Mouse (Mus musculus): ENCODE measurements at regions not wholly inside any gene's neighbourhood (a gene's known extent, or its start where the extent isn't known, plus 50 kb on each side); places are given as distances from the start of the nearest gene placed in this dataset.

- TF ChIP-seq POLR2A (IDR thresholded peaks at IDR 0.05; ENCODE audit: insufficient read depth, low read depth, low read length): no peak
- TF ChIP-seq EP300 (IDR thresholded peaks at IDR 0.05; ENCODE audit: insufficient read depth, low read depth, low read length): no peak
- TF ChIP-seq CTCF (IDR thresholded peaks at IDR 0.05): no peak
- Histone ChIP-seq H3K36me3 (ENCODE audit: control insufficient read depth, insufficient read depth, low read length) (no peaks in the 10 kb centered on the region), H3K4me1 (ENCODE audit: control insufficient read depth, insufficient read depth, low read length) (no peaks in the 10 kb centered on the region), H3K79me2 (replicated peaks; ENCODE audit: control insufficient read depth, insufficient read depth, low read length) (no peaks in the 10 kb centered on the region), H3K9ac (ENCODE audit: low read depth, low read length) (no peak overlapping the region), H3K4me3 (no peak overlapping the region), H3K27ac (no peak overlapping the region), H3K27me3 (ENCODE audit: control insufficient read depth, insufficient read depth, low read length) (no peaks in the 10 kb centered on the region)
- WGBS: 36% methylated on average over 2 of the region's 2 CpGs
- DNase-seq: no peak
- intact Hi-C loops (cut with DNase I): no loop called here
Observed at GRCm38 (mm10) chr16:50907732-50908131, 316.8 kb upstream of the Ccdc54 start.

DNA sequence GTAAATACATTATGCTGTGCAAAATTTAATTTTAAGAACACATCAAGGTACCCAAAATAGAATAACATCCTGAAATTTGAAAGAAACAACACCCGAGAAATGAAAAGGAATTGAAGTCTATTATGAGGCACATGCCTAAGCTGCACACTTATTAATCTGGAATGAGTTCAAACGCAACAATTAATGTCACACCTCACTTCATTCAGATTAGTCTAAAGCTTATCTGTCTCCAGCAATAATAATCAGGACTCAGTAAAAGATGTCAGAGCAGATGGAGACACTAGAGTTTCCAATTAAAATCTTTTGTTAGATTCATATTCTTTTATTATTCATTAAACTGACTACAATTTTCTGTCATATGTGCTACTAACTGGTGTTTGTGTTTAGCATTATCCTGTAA is 308.2 kb upstream of the Ccdc54 start:
- 76% methylated on average over 2 of the region's 2 CpGs for WGBS
- no peaks in the 10 kb centered on the region for H3K79me2 ChIP-seq (replicated peaks; ENCODE audit: control insufficient read depth, insufficient read depth, low read length)
- H3K4me1 ChIP-seq (ENCODE audit: control insufficient read depth, insufficient read depth, low read length): no peaks in the 10 kb centered on the region
- intact Hi-C loops (cut with DNase I): no loop called here
- TF ChIP-seq POLR2A (IDR thresholded peaks at IDR 0.05; ENCODE audit: insufficient read depth, low read depth, low read length) (no peak), EP300 (IDR thresholded peaks at IDR 0.05; ENCODE audit: insufficient read depth, low read depth, low read length) (no peak), CTCF (IDR thresholded peaks at IDR 0.05) (no peak)
- H3K4me3 ChIP-seq: no peak overlapping the region
- no peak overlapping the region for H3K27ac ChIP-seq
- H3K27me3 ChIP-seq (ENCODE audit: control insufficient read depth, insufficient read depth, low read length): no peaks in the 10 kb centered on the region
- no peak overlapping the region for H3K9ac ChIP-seq (ENCODE audit: low read depth, low read length)
- H3K36me3 ChIP-seq (ENCODE audit: control insufficient read depth, insufficient read depth, low read length): no peaks in the 10 kb centered on the region
- no peak for DNase-seq

DNA sequence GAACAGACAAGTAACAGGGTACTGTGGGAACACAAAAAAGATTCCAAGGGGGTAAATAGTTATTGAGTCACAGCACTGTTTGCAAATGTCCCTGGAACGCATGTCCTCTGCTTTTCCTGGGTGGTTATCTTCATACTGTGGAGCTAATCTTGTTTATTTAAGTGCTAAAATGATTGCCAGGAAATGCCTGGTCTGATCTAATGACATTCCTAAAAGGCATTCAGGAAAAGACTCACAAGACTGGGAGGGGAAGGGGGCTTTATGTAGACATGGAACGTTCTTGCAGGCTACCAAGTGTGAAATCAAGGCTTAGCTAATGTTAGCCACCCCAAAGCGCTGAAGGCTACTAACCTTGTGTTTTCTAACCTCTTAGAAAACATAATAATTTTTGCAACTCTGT is 287.0 kb upstream of the Ccdc54 start:
- H3K27ac ChIP-seq: no peak overlapping the region
- WGBS: 23% methylated on average over 3 of the region's 3 CpGs
- no peaks in the 10 kb centered on the region for H3K4me1 ChIP-seq (ENCODE audit: control insufficient read depth, insufficient read depth, low read length)
- no peak overlapping the region for H3K4me3 ChIP-seq
- H3K9ac ChIP-seq (ENCODE audit: low read depth, low read length): no peak overlapping the region
- H3K79me2 ChIP-seq (replicated peaks; ENCODE audit: control insufficient read depth, insufficient read depth, low read length): no peaks in the 10 kb centered on the region
- no peaks in the 10 kb centered on the region for H3K27me3 ChIP-seq (ENCODE audit: control insufficient read depth, insufficient read depth, low read length)
- peaks cover 2% of the 10 kb centered on the region; the same call in 1 of the 2 replicates for H3K36me3 ChIP-seq (ENCODE audit: control insufficient read depth, insufficient read depth, low read length)
- DNase-seq: no peak
- intact Hi-C loops (cut with DNase I): no loop called here
- TF ChIP-seq EP300 (IDR thresholded peaks at IDR 0.05; ENCODE audit: insufficient read depth, low read depth, low read length): no peak
- TF ChIP-seq CTCF (IDR thresholded peaks at IDR 0.05): no peak
- TF ChIP-seq POLR2A (IDR thresholded peaks at IDR 0.05; ENCODE audit: insufficient read depth, low read depth, low read length): no peak

DNA sequence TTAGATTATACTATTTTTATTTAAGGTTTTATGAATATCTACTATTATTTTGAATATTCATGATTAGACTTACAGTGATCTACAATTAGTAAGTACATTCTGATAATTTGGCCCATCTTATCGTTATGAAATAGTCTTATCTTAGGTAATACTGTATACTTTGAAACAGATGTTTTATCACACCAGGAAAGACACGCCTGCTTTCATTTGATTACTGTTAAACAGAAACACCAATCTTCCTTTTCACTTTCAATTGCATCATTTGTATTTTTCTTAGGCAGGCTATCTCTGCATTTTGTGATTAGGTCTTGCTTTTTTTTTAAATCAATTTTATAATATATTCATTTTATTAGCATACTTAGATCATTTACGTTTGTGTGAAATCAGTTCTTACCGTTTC is 280.4 kb upstream of the Ccdc54 start:
- intact Hi-C loops (cut with DNase I): no loop called here
- no peaks in the 10 kb centered on the region for H3K79me2 ChIP-seq (replicated peaks; ENCODE audit: control insufficient read depth, insufficient read depth, low read length)
- no peak overlapping the region for H3K9ac ChIP-seq (ENCODE audit: low read depth, low read length)
- no peaks in the 10 kb centered on the region for H3K27me3 ChIP-seq (ENCODE audit: control insufficient read depth, insufficient read depth, low read length)
- TF ChIP-seq CTCF (IDR thresholded peaks at IDR 0.05) (no peak), POLR2A (IDR thresholded peaks at IDR 0.05; ENCODE audit: insufficient read depth, low read depth, low read length) (no peak), EP300 (IDR thresholded peaks at IDR 0.05; ENCODE audit: insufficient read depth, low read depth, low read length) (no peak)
- no peaks in the 10 kb centered on the region for H3K4me1 ChIP-seq (ENCODE audit: control insufficient read depth, insufficient read depth, low read length)
- H3K4me3 ChIP-seq: no peak overlapping the region
- no peak overlapping the region for H3K27ac ChIP-seq
- 71% methylated on average over 4 of the region's 4 CpGs for WGBS
- DNase-seq: no peak
- H3K36me3 ChIP-seq (ENCODE audit: control insufficient read depth, insufficient read depth, low read length): no peaks in the 10 kb centered on the region

DNA sequence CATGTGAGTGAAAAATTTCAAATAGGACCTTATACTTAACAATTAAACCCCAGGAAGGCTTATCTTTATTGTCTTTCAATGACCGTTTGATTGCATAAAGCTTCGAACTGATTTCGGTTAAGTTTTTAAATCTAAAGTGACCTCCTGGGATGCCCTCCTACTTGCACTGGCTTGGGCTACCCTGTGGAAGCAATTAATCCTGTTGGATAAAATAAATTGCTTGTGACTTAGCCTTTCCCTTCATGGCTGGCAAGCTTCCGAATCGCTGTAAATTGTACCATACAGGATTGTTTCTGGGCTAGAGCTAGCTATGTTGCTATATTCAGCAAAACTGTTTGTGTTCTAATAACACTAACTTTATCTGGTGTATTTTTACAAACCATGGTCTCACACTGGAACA is 272.6 kb upstream of the Ccdc54 start:
- Histone ChIP-seq H3K4me3 (no peak overlapping the region), H3K27me3 (ENCODE audit: control insufficient read depth, insufficient read depth, low read length) (no peaks in the 10 kb centered on the region), H3K27ac (no peak overlapping the region), H3K9ac (ENCODE audit: low read depth, low read length) (no peak overlapping the region), H3K4me1 (ENCODE audit: control insufficient read depth, insufficient read depth, low read length) (no peaks in the 10 kb centered on the region), H3K79me2 (replicated peaks; ENCODE audit: control insufficient read depth, insufficient read depth, low read length) (no peaks in the 10 kb centered on the region), H3K36me3 (ENCODE audit: control insufficient read depth, insufficient read depth, low read length) (no peaks in the 10 kb centered on the region)
- intact Hi-C loops (cut with DNase I): no loop called here
- no peak for DNase-seq
- WGBS: 87% methylated on average over 5 of the region's 5 CpGs
- TF ChIP-seq POLR2A (IDR thresholded peaks at IDR 0.05; ENCODE audit: insufficient read depth, low read depth, low read length) (no peak), EP300 (IDR thresholded peaks at IDR 0.05; ENCODE audit: insufficient read depth, low read depth, low read length) (no peak), CTCF (IDR thresholded peaks at IDR 0.05) (no peak)

DNA sequence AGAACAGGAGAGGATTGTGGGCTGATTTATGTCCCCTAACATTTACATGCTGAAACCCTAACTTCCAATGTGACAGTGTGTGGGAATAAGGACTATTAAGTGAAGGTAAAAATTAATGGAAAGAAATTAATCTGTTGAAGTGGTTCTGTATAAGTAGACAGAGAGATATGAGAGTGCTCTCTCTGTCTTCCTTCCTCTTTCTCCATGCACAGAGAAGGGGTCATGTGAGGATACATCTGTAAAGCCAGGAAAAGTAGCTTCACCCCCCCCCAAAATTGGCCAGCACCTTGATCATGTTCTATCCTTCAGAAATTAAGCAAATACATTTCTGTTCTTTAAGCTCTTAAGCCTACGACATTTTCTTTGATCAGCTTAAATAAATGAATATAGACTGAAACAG is 268.6 kb upstream of the Ccdc54 start:
- H3K27ac ChIP-seq: no peak overlapping the region
- H3K36me3 ChIP-seq (ENCODE audit: control insufficient read depth, insufficient read depth, low read length): no peaks in the 10 kb centered on the region
- no peak overlapping the region for H3K4me3 ChIP-seq
- TF ChIP-seq EP300 (IDR thresholded peaks at IDR 0.05; ENCODE audit: insufficient read depth, low read depth, low read length): no peak
- no peak for TF ChIP-seq CTCF (IDR thresholded peaks at IDR 0.05)
- TF ChIP-seq POLR2A (IDR thresholded peaks at IDR 0.05; ENCODE audit: insufficient read depth, low read depth, low read length): no peak
- H3K4me1 ChIP-seq (ENCODE audit: control insufficient read depth, insufficient read depth, low read length): no peaks in the 10 kb centered on the region
- intact Hi-C loops (cut with DNase I): no loop called here
- no peak overlapping the region for H3K9ac ChIP-seq (ENCODE audit: low read depth, low read length)
- WGBS: 93% methylated on average over 1 of the region's 1 CpGs
- no peak for DNase-seq
- no peaks in the 10 kb centered on the region for H3K27me3 ChIP-seq (ENCODE audit: control insufficient read depth, insufficient read depth, low read length)
- no peaks in the 10 kb centered on the region for H3K79me2 ChIP-seq (replicated peaks; ENCODE audit: control insufficient read depth, insufficient read depth, low read length)
